Mouse (Mus musculus) embryonic facial prominence, embryonic 10.5 days (tissue): ENCODE results near the gene Gm20661. TPM values are rescaled to one million over a fixed set of nuclear protein-coding genes. Genes with fewer than 3 reads are reported as not detected.

Experiments
- DNase-seq: peaks from one replicate; pipeline ENCODE4 v3.0.0-alpha.2; 2017; ENCODE audit warnings: low spot score
- H3K27ac ChIP-seq: fragments of 300-500 bp; sonication (generic); replicated peaks from 2 replicates; pipeline ENCODE4 v1.5.1; 2016; ENCODE audit warnings: mild to moderate bottlenecking
- H3K27me3 ChIP-seq: fragments of 300-500 bp; sonication (generic); replicated peaks from 2 replicates; pipeline ENCODE4 v1.6.1; 2016; ENCODE audit warnings: low read depth, mild to moderate bottlenecking; ENCODE audit not compliant: poor library complexity, severe bottlenecking
- H3K36me3 ChIP-seq: fragments of 300-500 bp; sonication (generic); replicated peaks from 2 replicates; pipeline ENCODE4 v1.6.1; 2016; ENCODE audit warnings: mild to moderate bottlenecking, moderate library complexity
- H3K4me1 ChIP-seq: fragments of 300-500 bp; sonication (generic); 2 replicates; pipeline ENCODE4 v1.6.1; 2016
- H3K4me3 ChIP-seq: fragments of 300-500 bp; sonication (generic); 2 replicates; pipeline ENCODE4 v1.5.1; 2016; ENCODE audit warnings: mild to moderate bottlenecking, moderate library complexity
- H3K9me3 ChIP-seq: fragments of 300-500 bp; sonication (generic); 2 replicates; pipeline ENCODE4 v1.6.1; 2016; ENCODE audit warnings: mild to moderate bottlenecking
- WGBS: fragments of 180-500 bp; shearing (Covaris S2); methylation state at CpG from one replicate; pipeline ENCODE4 v1.1.7; 2016; 5-methylcytosine and 5-hydroxymethylcytosine counted together
- polyA plus RNA-seq: library from polyadenylated mRNA; unstranded; fragments of >200 nt; fragmentation: Nextera tagmentation; extraction: Ambion mirVana; gene quantifications from 2 replicates; pipeline ENCODE4 v1.2.1, GENCODE M21; 2016

The Gm20661 gene
- polyA plus RNA-seq, 1 experiment from 2014 or later: 4.4 TPM

DNA sequence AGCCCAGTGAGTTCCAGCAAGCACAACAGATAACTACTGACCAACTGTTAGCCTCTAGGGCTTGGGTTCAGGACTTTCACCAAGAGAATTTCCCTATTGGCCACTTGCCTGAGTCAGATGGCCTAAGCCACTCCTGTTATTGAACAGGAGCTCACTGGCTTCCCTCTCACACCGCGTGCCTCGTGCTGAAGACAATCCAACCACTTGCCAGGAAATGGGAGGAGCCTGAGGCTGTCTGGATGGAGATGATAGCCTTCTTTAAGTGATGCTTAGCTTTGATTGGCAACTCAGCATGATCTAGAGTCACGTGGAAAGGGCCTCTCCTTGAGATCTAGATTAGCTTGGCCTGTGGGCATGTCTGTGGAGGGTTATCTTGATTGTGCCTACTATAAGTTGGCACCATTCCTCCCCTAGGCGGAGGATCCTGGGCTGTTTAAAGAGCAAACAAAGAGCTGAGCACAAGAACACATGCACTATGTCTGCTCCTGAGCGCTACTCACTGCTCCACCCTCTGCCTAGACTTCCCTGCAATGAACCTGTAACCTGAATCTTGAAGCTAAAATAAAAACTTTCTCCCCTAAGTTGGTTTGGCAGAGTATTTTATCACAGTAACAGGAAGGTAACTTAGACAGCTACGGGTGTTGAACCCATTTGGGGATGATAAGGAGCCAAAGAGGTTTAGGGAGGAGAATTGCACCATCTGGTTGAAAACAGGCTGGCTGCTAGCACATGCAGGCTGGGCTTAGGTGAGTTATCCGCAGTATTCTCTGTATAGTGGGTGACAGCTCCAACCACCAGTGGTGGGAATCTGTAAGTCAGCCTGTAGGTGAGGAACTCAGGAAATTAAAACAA is 10.9 kb upstream of the Gm20661 start:
- peaks cover 9% of the 10 kb centered on the region for H3K4me1 ChIP-seq
- no peak for DNase-seq
- H3K27me3 ChIP-seq: no peaks in the 10 kb centered on the region
- WGBS: 79% methylated on average over 8 of the region's 8 CpGs
- no peaks in the 10 kb centered on the region for H3K9me3 ChIP-seq
- H3K36me3 ChIP-seq: peaks cover 66% of the 10 kb centered on the region
- no peak overlapping the region; the same call in 1 of the 2 replicates for H3K27ac ChIP-seq
- H3K4me3 ChIP-seq: no peak overlapping the region

DNA sequence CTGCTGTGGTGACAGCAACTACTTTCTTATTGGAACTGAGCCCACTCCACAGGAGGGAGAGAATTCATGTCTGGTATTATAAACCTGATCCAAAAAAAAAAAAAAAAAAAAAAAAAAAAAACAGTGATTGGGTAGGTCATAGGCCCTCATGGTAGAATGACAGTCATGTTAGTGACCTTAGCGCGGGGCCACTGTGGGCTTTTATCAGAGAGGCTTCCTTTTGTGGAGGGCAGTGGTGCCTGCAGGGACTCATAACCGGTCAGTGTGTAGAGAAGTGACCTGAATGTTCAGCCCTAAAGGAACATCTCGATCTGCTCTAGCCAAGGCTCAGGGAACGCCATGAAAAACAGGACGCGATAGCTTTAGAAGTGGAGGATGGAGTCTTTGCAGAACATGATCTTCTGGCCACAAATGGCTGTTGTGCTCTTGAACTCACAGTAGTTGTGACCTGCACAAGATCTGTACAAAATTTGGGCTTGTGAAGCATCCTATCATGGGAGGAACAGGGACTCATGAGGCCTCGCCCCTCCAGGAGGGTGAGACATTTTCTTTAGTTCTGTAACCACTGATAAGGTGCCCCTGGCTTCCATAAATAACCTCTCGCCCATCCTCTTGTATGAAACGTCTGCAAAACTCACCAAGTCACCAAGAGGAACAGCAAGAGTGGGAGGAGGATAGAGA is 8.2 kb upstream of the Gm20661 start:
- H3K4me1 ChIP-seq: peaks cover 26% of the 10 kb centered on the region
- DNase-seq: no peak
- H3K27ac ChIP-seq: peak overlapping the region; percentile 35
- WGBS: 82% methylated on average over 10 of the region's 10 CpGs
- H3K27me3 ChIP-seq: no peaks in the 10 kb centered on the region
- no peak overlapping the region for H3K4me3 ChIP-seq
- peaks cover 40% of the 10 kb centered on the region for H3K36me3 ChIP-seq
- no peaks in the 10 kb centered on the region for H3K9me3 ChIP-seq

DNA sequence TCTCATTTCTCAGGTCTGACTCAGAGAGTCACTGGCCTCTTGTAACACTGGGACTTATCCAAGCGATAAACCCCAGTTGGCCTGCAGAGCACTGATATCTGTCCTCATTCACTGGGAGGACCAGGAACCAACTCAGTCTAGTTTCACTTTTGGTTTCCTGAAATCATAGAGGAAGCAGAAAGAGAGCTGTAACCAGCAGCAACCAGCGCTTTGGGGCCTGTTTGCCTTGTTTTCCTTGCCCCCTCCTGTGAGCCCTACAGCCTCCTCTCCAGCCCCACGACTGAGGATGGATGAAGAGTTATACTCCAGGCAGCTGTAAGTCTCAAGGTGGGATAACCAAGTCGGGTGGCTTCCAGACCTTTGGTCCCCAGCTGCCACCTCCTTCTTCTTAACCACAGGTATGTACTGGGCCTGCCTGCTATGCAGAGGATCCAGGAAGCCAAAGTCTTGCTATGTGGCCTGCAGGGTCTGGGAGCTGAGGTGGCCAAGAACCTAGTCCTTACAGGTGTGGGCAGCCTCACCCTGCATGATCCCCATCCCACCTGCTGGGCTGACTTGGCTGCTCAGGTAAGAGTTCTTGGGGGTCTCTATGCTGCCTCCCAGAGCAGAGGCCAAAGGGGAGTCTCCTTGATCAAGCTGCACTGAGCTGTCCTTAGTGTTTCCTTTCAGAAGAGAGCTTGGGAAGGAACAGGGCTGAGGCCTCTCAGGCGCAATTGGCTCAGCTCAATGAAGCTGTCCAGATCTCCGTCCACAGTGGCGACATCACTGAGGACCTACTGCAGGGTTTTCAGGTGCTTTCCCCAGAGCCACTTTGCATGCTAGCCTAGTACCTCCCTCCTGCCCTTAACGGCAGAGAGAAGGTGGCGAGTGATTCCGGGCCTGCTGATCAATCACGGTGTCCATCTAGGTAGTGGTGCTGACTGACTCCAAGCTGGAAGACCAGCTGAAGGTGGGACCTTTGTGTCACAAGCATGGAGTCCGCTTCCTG is 7.2 kb upstream of the Gm20661 start, which contains the start of gene Uba7:
TSS of gene Uba7 (plus strand) at position 107 of the 988 bp plus-strand sequence.
- H3K27ac ChIP-seq: peak within 1 kb of the TSS; percentile 95
- 73% methylated on average over 12 of the region's 12 CpGs for WGBS
- H3K4me3 ChIP-seq: peak within 1 kb of the TSS; percentile 34; the same call in 1 of the 2 replicates
- H3K36me3 ChIP-seq: peaks cover 29% of the 10 kb centered on the region
- H3K27me3 ChIP-seq: no peaks in the 10 kb centered on the region
- no peak for DNase-seq
- H3K9me3 ChIP-seq: no peaks in the 10 kb centered on the region
- H3K4me1 ChIP-seq: peaks cover 36% of the 10 kb centered on the region

DNA sequence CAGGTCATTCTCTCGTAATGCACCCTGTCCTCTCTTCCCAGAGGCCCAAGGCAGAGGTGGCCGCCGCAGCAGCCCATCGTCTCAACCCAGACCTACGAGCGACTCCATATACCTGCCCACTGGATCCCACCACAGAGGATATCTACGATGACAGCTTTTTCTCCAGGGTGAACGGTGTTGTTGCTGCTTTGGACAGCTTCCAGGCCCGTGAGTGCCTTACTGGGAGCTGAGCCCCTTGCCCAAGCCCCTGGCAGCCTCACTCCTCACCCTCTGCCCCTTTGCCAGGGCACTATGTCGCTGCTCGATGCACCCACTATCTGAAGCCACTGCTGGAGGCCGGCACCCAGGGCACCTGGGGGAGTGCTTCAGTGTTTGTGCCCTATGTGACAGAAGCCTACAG is 4.0 kb upstream of the Gm20661 start:
- no peak overlapping the region for H3K4me3 ChIP-seq
- DNase-seq: no peak
- WGBS: 93% methylated on average over 12 of the region's 12 CpGs
- no peaks in the 10 kb centered on the region; the same call in 1 of the 2 replicates for H3K36me3 ChIP-seq
- peak overlapping the region; percentile 95 for H3K27ac ChIP-seq
- peaks cover 65% of the 10 kb centered on the region for H3K4me1 ChIP-seq
- no peaks in the 10 kb centered on the region for H3K9me3 ChIP-seq
- 0 out of 2 replicates have a peak, but pooled peaks cover 2% of the 10 kb centered on the region for H3K27me3 ChIP-seq

DNA sequence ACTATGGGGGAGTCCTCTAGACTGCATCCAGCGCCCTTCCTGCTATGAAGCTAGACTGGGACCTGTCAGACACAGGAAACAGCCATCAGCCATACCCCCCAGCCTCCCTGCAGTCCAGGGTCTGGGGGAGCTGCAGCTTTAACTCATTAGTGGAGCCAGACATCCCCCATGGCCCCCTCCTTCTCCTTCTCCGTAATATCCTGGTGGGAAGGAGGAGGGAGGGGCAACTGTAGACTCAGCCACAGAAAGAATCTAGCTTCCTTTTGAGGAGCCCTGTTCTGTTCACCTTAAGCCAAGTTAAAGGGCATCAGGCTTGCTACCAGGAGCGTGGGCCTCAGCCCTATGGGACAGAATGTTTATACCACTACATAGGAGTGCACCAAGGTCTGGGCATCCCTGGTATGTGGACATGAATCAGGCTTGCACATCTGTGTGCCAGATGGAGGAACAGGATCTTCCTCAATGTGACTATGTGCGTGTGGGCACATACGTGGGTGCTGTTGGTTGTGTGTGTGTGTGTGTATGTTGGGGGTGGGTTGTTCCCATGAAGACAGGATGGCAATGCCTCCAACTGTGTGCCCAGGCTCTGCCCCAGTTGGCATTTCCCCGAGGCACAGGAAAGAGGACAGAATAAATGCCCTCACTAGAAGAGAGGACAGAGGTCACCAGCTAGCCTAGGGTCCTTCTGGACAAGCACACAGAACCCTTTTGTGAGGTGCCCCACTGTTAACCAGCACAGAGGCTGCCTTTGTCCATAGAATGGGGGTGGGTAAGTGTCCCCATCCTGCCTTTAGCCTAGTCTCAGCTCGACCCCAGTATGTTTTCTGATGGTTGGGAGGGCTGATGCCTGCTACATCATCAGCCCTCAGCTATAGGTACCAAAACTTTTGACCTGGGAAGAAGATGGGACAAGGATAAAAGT is 913 bp upstream of the Gm20661 start:
- H3K27ac ChIP-seq: peak overlapping the region; percentile 95
- H3K27me3 ChIP-seq: peaks cover 12% of the 10 kb centered on the region; the same call in 1 of the 2 replicates
- peak overlapping the region; percentile 81 for H3K4me3 ChIP-seq
- H3K4me1 ChIP-seq: peaks cover 88% of the 10 kb centered on the region
- H3K36me3 ChIP-seq: peaks cover 7% of the 10 kb centered on the region; the same call in 1 of the 2 replicates
- DNase-seq: peak; percentile 91
- 16% methylated on average over 7 of the region's 7 CpGs for WGBS
- H3K9me3 ChIP-seq: no peaks in the 10 kb centered on the region

DNA sequence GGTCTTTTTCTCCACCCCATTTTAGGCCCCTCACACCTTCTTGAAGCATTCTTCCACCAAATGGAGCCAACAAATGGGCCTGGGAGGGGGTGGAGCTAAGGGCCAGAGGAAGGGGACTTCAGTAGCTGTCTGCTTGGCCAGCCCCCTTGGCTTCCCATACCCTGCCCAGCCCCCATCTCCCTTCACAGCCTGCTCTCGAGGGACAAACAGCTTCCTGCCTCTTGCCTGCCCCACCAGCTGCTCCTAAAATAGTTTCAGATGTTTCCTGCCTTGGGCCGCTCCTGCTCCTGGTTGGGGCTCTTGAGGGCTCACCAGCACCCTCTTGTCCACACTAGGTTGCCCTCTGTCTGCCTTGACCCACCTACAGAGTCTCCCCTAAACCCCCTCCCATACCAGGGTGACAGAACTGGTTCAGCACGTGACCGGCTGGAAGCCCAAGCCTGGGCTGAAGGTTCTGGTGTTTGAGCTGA is 598 bp downstream of the Gm20661 start:
- peak overlapping the region; percentile 81 for H3K4me3 ChIP-seq
- peak; percentile 94 for DNase-seq
- peaks cover 12% of the 10 kb centered on the region; the same call in 1 of the 2 replicates for H3K27me3 ChIP-seq
- H3K36me3 ChIP-seq: peaks cover 7% of the 10 kb centered on the region; the same call in 1 of the 2 replicates
- H3K9me3 ChIP-seq: no peaks in the 10 kb centered on the region
- H3K4me1 ChIP-seq: peaks cover 94% of the 10 kb centered on the region
- WGBS: 16% methylated on average over 4 of the region's 4 CpGs
- H3K27ac ChIP-seq: peak overlapping the region; percentile 95

DNA sequence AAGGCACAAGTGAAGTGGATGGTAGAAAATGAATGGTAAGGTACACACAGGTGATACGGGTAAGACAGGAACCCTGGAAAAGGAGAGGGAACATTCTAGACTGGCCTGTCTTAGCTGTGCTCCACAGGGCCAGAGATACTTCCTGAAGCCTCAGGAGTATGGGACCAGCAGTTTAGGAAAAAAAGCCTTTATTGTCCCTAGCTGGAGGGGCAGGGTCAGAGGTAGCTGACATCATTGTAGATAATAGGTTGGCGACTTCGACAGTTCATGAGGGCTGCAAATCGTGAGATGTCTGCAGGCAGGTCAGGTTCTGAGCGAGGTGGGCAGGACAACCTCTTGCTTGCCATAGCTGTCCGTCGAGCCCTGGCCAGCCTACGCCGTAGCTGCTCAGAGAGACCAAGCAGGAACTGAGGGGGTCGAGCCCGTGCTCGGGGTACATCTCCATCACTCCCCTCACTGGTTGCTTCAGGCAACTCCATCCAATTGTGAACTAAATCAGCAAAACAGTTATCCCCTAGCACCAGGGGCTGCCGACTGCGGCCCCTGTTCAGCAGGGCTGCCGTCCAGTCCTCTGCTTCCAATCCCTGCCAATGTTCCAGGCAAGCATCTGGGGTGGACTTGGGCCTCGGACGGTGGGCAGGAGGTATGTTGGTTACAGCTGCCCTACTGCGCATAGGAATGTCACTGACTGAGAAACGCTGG is 1.3 kb downstream of the Gm20661 start:
- DNase-seq: peak; percentile 42
- WGBS: 38% methylated on average over 19 of the region's 19 CpGs
- H3K27me3 ChIP-seq: peaks cover 12% of the 10 kb centered on the region; the same call in 1 of the 2 replicates
- peaks cover 89% of the 10 kb centered on the region for H3K4me1 ChIP-seq
- no peaks in the 10 kb centered on the region for H3K9me3 ChIP-seq
- H3K27ac ChIP-seq: peak overlapping the region; percentile 95
- peak overlapping the region; percentile 81 for H3K4me3 ChIP-seq
- H3K36me3 ChIP-seq: peaks cover 7% of the 10 kb centered on the region; the same call in 1 of the 2 replicates

DNA sequence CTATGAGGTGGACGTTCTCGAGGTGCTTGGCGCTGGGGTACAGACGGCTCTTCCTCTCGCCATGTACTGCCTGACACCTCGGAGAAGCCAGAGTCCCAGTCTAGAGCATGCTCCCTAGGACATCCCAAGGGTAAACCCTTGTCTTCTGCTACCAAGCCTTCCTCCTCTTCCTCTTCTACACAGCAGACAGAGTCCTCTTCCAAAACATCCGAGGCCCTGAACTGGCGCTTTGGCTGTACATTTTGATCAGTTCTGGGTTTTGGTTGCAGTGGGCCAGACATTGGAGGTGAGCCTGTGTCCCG is 1.8 kb downstream of the Gm20661 start:
- Histone ChIP-seq H3K9me3 (no peaks in the 10 kb centered on the region), H3K27ac (peak overlapping the region; percentile 95), H3K36me3 (peaks cover 7% of the 10 kb centered on the region; the same call in 1 of the 2 replicates), H3K27me3 (peaks cover 12% of the 10 kb centered on the region; the same call in 1 of the 2 replicates), H3K4me3 (peak overlapping the region; percentile 81), H3K4me1 (peaks cover 84% of the 10 kb centered on the region)
- no peak for DNase-seq
- WGBS: 35% methylated on average over 9 of the region's 9 CpGs

DNA sequence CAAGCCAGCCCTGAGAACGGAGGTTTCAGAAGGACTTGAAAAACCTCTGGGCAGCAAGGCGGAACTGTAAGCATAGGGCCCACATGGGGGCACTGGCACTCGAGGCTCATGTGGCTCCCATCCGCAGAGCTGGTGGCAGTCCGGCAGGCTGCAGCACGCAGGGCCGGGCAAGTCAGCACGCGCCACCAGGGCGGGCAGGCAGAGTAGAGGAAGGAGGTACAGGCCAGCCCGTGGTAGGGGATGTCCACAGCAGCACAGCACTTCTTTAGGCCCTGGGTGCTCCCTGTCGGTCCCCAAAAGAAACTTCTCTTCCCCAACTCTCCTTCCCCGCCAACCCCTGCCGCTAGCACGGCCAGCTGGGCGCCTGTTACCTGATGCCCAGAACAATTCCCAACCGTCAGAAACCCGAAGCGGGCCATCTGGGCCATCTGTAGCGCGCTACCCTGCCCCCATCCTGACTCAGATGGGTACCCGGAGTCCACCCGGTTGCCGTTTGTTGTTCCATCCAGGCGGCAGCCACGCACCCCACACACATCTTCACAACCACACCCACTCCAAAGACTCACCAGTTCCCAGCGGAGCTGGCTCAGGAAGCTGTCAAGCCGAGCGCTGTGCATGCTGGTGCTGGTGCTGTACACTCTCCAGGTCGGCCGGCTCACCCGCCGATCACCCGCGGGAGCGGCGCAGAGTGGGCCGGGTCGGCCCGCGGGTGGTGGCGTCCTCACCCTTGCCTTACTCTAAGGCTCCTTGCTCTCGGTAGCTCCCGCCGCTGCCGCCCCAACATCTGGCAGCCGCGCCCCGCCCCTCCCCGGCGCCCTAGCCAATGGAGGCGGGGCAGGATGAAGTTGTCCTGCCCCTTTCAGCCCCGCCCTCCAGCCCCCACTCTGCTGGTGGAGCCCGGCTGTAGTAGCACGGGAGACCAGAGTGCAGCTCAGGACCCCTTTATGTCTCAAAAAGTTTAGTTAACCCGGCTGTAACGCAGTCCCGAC is 2.6 kb downstream of the Gm20661 start, which contains the start of gene Inka1:
TSS of gene Inka1 (minus strand) at position 749 of the 989 bp plus-strand sequence.
- Histone ChIP-seq H3K4me1 (peaks cover 77% of the 10 kb centered on the region), H3K27ac (peak within 1 kb of the TSS; percentile 95)

More for the DNA sequence above, 2.6 kb downstream of the Gm20661 start, which contains the start of gene Inka1:
- under 1% methylated on average over 58 of the region's 58 CpGs for WGBS
- Histone ChIP-seq H3K36me3 (peaks cover 7% of the 10 kb centered on the region; the same call in 1 of the 2 replicates), H3K27me3 (peaks cover 12% of the 10 kb centered on the region; the same call in 1 of the 2 replicates), H3K4me3 (peak within 1 kb of the TSS; percentile 81), H3K9me3 (no peaks in the 10 kb centered on the region)
- peak; percentile 95 for DNase-seq
